Mouse (Mus musculus) forebrain, embryonic 16.5 days (tissue): ENCODE measurements around the gene Chka. TPM values are rescaled to one million over a fixed set of nuclear protein-coding genes. Genes with fewer than 3 reads are reported as not detected.

Experiments used
- ATAC-seq: fragments of 200-750 bp; cut with Nextera tagmentation; 2 replicates; pipeline ENCODE4 v1.8.0; 2017; ENCODE audit warnings: mild to moderate bottlenecking, moderate library complexity
- H3K27ac ChIP-seq: fragments of 300-500 bp; sonication (generic); 2 replicates; pipeline ENCODE4 v1.5.1; 2014; ENCODE audit warnings: low read length, control low read depth
- H3K27me3 ChIP-seq: fragments of 300-500 bp; sonication (generic); replicated peaks from 2 replicates; pipeline ENCODE4 v1.6.1; 2014; ENCODE audit warnings: low read length; ENCODE audit not compliant: control insufficient read depth, insufficient read depth
- H3K36me3 ChIP-seq: fragments of 300-500 bp; sonication (generic); 2 replicates; pipeline ENCODE4 v1.6.1; 2014; ENCODE audit not compliant: control insufficient read depth, insufficient read depth
- H3K4me1 ChIP-seq: fragments of 300-500 bp; sonication (generic); replicated peaks from 2 replicates; pipeline ENCODE4 v1.6.1; 2014; ENCODE audit warnings: low read length; ENCODE audit not compliant: control insufficient read depth, insufficient read depth
- H3K4me2 ChIP-seq: fragments of 300-500 bp; sonication (generic); 2 replicates; pipeline ENCODE4 v1.6.1; 2014; ENCODE audit warnings: mild to moderate bottlenecking, low read length, control low read depth
- H3K4me3 ChIP-seq: fragments of 300-500 bp; sonication (generic); replicated peaks from 2 replicates; pipeline ENCODE4 v1.5.1; 2014; ENCODE audit warnings: mild to moderate bottlenecking, low read length, control low read depth
- H3K9ac ChIP-seq: fragments of 300-500 bp; sonication (generic); replicated peaks from 2 replicates; pipeline ENCODE4 v1.6.1; 2014; ENCODE audit warnings: low read depth, low read length, control low read depth
- H3K9me3 ChIP-seq: fragments of 300-500 bp; sonication (generic); 2 replicates; pipeline ENCODE4 v1.6.1; 2016; ENCODE audit warnings: low read length; ENCODE audit not compliant: control insufficient read depth
- WGBS: fragments of 180-500 bp; shearing (Covaris S2); extraction: QIAGEN DNeasy Blood & Tissue Kit; methylation state at CpG from one replicate; pipeline ENCODE4 v1.1.7; 2014; 5-methylcytosine and 5-hydroxymethylcytosine counted together
- polyA plus RNA-seq: library from polyadenylated mRNA; unstranded; fragments of >200 nt; fragmentation: Nextera tagmentation; extraction: Ambion mirVana; gene quantifications from 2 replicates; pipeline ENCODE4 v1.2.1, GENCODE M21; 2015

The Chka gene
- polyA plus RNA-seq, 1 experiment from 2014 or later: 66.7 TPM

DNA sequence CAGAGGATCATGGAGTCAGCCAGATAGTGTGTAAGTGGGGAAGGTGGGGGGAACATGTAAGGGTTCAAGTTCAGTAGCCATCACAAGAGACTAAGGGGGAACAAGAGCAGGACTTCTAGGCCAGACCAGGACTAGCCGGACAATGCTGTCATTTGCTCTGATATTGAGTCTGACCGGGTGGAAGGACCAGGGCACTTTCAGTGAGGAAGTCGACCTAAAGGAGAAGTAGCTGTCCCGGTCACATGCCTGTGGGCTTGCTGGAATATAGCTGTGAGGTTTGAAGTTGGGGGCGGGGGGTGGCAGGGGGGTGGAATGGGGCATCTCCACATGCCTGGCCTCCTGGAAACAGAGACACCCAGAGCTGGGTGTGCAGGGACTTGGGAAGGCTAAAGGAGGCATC is 63.0 kb downstream of the Chka start:
- no peak for ATAC-seq
- 94% methylated on average over 5 of the region's 5 CpGs for WGBS

DNA sequence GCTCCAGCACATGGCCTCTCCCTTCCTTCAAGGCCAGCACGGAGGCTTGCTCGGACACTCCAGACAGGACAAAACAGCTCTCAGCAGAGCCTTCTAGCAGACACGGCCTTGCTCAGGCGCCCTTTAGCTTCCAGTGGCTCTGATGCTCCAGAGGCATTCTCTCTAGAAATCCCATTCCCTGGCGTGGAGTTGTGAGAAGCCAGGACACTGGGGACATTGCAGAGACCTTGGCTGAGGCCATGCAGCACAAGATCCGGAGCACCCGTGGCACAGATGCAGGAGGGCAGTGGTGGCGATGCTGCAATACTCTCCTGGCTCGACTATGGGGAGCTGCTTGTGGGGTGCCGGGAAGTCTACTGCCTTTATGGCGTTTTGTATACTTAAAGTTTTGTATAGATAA is 65.2 kb downstream of the Chka start:
- WGBS: 78% methylated on average over 11 of the region's 11 CpGs
- no peaks in the 10 kb centered on the region for H3K27me3 ChIP-seq
- H3K4me1 ChIP-seq: peaks cover 13% of the 10 kb centered on the region
- no peaks in the 10 kb centered on the region for H3K36me3 ChIP-seq
- H3K27ac ChIP-seq: no peak overlapping the region
- H3K4me3 ChIP-seq: no peak overlapping the region
- H3K4me2 ChIP-seq: no peak overlapping the region
- no peak overlapping the region for H3K9ac ChIP-seq
- no peak for ATAC-seq
- no peaks in the 10 kb centered on the region for H3K9me3 ChIP-seq

More for the DNA sequence above, 63.0 kb downstream of the Chka start:
- H3K36me3 ChIP-seq: no peaks in the 10 kb centered on the region
- no peak overlapping the region for H3K4me2 ChIP-seq
- H3K27ac ChIP-seq: no peak overlapping the region
- H3K9ac ChIP-seq: no peak overlapping the region
- H3K27me3 ChIP-seq: no peaks in the 10 kb centered on the region
- peaks cover 16% of the 10 kb centered on the region for H3K4me1 ChIP-seq
- no peak overlapping the region for H3K4me3 ChIP-seq
- no peaks in the 10 kb centered on the region for H3K9me3 ChIP-seq

DNA sequence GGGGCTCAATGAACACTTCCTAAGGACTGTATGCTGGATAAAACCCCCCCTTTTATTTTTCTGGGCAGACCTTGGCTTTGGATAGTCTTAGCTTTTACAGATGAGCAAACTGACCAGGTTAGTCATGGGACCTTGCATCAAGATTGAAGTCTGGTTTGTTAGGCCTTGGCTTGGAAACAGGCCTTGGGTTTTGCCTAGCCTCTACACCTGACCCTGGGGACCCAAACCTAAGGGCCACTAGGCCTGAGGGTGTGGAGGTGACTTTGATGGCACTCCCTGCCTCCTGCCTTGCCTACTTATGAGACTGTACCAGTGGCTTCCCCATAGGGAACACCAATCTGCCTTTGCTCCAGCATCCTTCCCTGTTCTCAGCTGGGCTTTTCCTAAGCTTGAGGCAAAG is 68.4 kb downstream of the Chka start:
- no peak for ATAC-seq
- Histone ChIP-seq H3K27me3 (no peaks in the 10 kb centered on the region), H3K27ac (no peak overlapping the region), H3K4me3 (no peak overlapping the region), H3K36me3 (no peaks in the 10 kb centered on the region), H3K4me1 (no peaks in the 10 kb centered on the region), H3K9me3 (no peaks in the 10 kb centered on the region), H3K4me2 (no peak overlapping the region), H3K9ac (no peak overlapping the region)

GRCm38 (mm10) chr19:3922661-3923371 is 71.2 kb downstream of the Chka start:
- H3K4me1 ChIP-seq: no peaks in the 10 kb centered on the region
- H3K9ac ChIP-seq: no peak overlapping the region
- no peak overlapping the region for H3K4me3 ChIP-seq
- H3K4me2 ChIP-seq: no peak overlapping the region
- no peaks in the 10 kb centered on the region for H3K27me3 ChIP-seq
- no peak for ATAC-seq
- H3K27ac ChIP-seq: no peak overlapping the region
- no peaks in the 10 kb centered on the region for H3K36me3 ChIP-seq
- WGBS: 49% methylated on average over 10 of the region's 10 CpGs
- H3K9me3 ChIP-seq: no peaks in the 10 kb centered on the region

- no peak overlapping the region for H3K9ac ChIP-seq
- no peak overlapping the region for H3K27ac ChIP-seq
- ATAC-seq: no peak
- no peaks in the 10 kb centered on the region for H3K4me1 ChIP-seq
- H3K36me3 ChIP-seq: no peaks in the 10 kb centered on the region
- H3K4me2 ChIP-seq: no peak overlapping the region
- WGBS: 70% methylated on average over 13 of the region's 13 CpGs
- H3K27me3 ChIP-seq: no peaks in the 10 kb centered on the region
- H3K4me3 ChIP-seq: no peak overlapping the region
- H3K9me3 ChIP-seq: no peaks in the 10 kb centered on the region
Observed at GRCm38 (mm10) chr19:3923586-3923985, 72.0 kb downstream of the Chka start.

- H3K27me3 ChIP-seq: no peaks in the 10 kb centered on the region
- 77% methylated on average over 8 of the region's 8 CpGs for WGBS
- no peak overlapping the region for H3K9ac ChIP-seq
- H3K36me3 ChIP-seq: no peaks in the 10 kb centered on the region
- no peak for ATAC-seq
- no peak overlapping the region for H3K4me3 ChIP-seq
- no peaks in the 10 kb centered on the region for H3K9me3 ChIP-seq
- peaks cover 1% of the 10 kb centered on the region; the same call in 1 of the 2 replicates for H3K4me1 ChIP-seq
- H3K27ac ChIP-seq: no peak overlapping the region
- no peak overlapping the region for H3K4me2 ChIP-seq
Observed at GRCm38 (mm10) chr19:3924190-3924589, 72.6 kb downstream of the Chka start.

DNA sequence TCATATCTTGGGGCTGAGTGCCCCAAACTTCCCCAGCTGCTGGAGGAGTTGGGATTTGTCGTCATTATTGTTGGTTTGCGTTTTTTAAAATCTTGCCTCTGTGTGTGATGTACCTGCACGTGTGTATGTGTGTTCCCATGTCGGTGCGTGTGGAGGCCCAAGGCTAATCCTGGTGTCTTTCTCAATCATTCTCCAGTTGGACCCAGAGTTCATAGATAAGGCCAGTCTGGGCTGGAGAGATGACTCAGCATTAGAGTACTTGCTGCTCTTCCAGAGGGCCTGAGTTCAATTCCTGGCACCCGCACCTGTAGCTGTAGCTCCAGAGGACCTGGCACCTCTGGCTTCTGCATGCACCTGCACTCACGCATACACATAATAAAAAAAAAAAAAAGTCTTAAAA is 73.3 kb downstream of the Chka start:
- H3K27ac ChIP-seq: no peak overlapping the region
- peaks cover 8% of the 10 kb centered on the region for H3K4me1 ChIP-seq
- H3K9ac ChIP-seq: no peak overlapping the region
- no peak overlapping the region for H3K4me3 ChIP-seq
- H3K36me3 ChIP-seq: no peaks in the 10 kb centered on the region
- WGBS: 92% methylated on average over 7 of the region's 7 CpGs
- H3K4me2 ChIP-seq: no peak overlapping the region
- ATAC-seq: no peak
- no peaks in the 10 kb centered on the region for H3K9me3 ChIP-seq
- H3K27me3 ChIP-seq: no peaks in the 10 kb centered on the region

DNA sequence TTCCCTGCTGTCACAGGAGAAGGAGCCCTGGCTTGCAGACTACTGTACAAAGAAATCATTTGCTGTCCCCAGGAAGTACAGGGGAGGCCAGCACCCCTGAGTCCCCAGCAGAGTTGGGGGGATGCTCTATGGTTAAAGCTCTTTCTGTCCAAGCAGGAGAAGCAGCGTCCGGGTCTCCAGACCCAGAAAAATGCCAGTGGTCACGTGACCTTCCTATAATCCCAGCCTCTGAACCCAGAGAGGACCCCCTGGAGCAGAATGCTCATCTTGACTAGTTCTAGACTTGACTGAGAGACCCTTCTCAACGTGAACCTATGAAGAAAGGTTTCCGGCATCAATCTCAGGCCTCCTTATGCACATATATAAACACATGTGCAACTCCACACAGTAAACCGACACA is 74.3 kb downstream of the Chka start:
- H3K36me3 ChIP-seq: no peaks in the 10 kb centered on the region
- H3K4me3 ChIP-seq: no peak overlapping the region
- no peaks in the 10 kb centered on the region for H3K27me3 ChIP-seq
- no peaks in the 10 kb centered on the region for H3K9me3 ChIP-seq
- no peak for ATAC-seq
- H3K27ac ChIP-seq: no peak overlapping the region
- H3K4me1 ChIP-seq: peaks cover 16% of the 10 kb centered on the region
- no peak overlapping the region for H3K9ac ChIP-seq
- no peak overlapping the region for H3K4me2 ChIP-seq
- WGBS: 81% methylated on average over 6 of the region's 6 CpGs

GRCm38 (mm10) chr19:3926279-3926678 is 74.7 kb downstream of the Chka start:
- Histone ChIP-seq H3K4me1 (peaks cover 16% of the 10 kb centered on the region), H3K27me3 (no peaks in the 10 kb centered on the region), H3K9me3 (no peaks in the 10 kb centered on the region), H3K36me3 (no peaks in the 10 kb centered on the region), H3K4me3 (no peak overlapping the region), H3K9ac (no peak overlapping the region), H3K4me2 (no peak overlapping the region), H3K27ac (no peak overlapping the region)
- ATAC-seq: no peak
- 76% methylated on average over 3 of the region's 3 CpGs for WGBS

GRCm38 (mm10) chr19:3926685-3927084 is 75.1 kb downstream of the Chka start:
- ATAC-seq: no peak
- Histone ChIP-seq H3K9me3 (no peaks in the 10 kb centered on the region), H3K4me3 (no peak overlapping the region), H3K27ac (no peak overlapping the region), H3K9ac (no peak overlapping the region), H3K27me3 (no peaks in the 10 kb centered on the region), H3K36me3 (no peaks in the 10 kb centered on the region), H3K4me1 (peaks cover 16% of the 10 kb centered on the region), H3K4me2 (no peak overlapping the region)
- 66% methylated on average over 6 of the region's 6 CpGs for WGBS
